Mouse (Mus musculus) E14TG2a.4 (cell line): ENCODE data around the gene Slain2.

ENCODE experiments used
- CTCF ChIP-seq: conservative IDR thresholded peaks from 2 replicates; pipeline ENCODE4 v1.5.1; 2014; ENCODE audit warnings: low read length
- NANOG ChIP-seq: IDR thresholded peaks from 2 replicates; pipeline ENCODE4 v1.6.1; 2014; ENCODE audit warnings: borderline replicate concordance, low read length, mixed read lengths
- POU5F1 ChIP-seq: IDR thresholded peaks from 2 replicates; pipeline ENCODE4 v1.6.1; 2014; ENCODE audit warnings: low read length, borderline replicate concordance

GRCm38 (mm10) chr5:72911284-72911683 lies 2.8 kb upstream of the Slain2 start:
- no peak for TF ChIP-seq POU5F1
- TF ChIP-seq CTCF, result no peak
- no peak for TF ChIP-seq NANOG
